Mouse (Mus musculus): ENCODE data around the gene Sec16a. TPM values are rescaled to one million over a fixed set of nuclear protein-coding genes. Genes with fewer than 3 reads are reported as not detected.
"Not testable (repeated sequence)": the region's sequence is repeated elsewhere in the genome, so short reads cannot be mapped to it uniquely, and the experiment has no call there.

Gene Sec16a
- polyA plus RNA-seq, 1 experiment from 2014 or later, result 36.3 TPM

DNA sequence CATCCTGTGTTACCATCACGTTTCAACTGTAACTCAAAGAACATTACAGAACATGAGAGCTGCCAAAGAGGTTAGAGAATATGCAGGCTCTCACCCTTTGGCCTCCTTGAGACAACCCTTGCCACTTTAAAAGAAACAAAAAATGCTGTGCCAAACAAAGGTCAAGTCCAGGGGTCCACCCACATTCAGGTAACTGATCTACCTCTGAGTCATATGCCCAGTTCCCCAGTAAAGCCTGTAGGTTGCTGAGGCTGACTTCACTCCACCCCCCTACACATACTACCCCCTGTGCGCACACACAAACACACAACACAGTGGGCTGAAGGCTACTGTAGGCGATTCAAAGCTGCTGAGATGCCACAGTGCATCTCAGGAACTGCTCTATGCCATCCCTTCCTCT lies 57.3 kb downstream of the Sec16a start:
- no peaks in the 10 kb centered on the region for H3K27me3 ChIP-seq (ENCODE audit: control insufficient read depth, insufficient read depth, low read length)
- H3K36me3 ChIP-seq (ENCODE audit: control insufficient read depth, insufficient read depth, low read length), result peaks cover 37% of the 10 kb centered on the region
- no peak overlapping the region for H3K27ac ChIP-seq (replicated peaks; ENCODE audit: low read depth, low read length)
- H3K9ac ChIP-seq (ENCODE audit: low read length), result no peak overlapping the region; the same call in 1 of the 2 replicates
- peak overlapping the region; percentile 94 for H3K4me2 ChIP-seq (ENCODE audit: low read depth, severe bottlenecking)
- ATAC-seq (ENCODE audit: insufficient number of reproducible peaks, low FRiP score, low TSS enrichment, low read depth) (no peak), DNase-seq (ENCODE audit: low spot score) (no peak)
- peak overlapping the region; percentile 86 for H3K4me3 ChIP-seq (ENCODE audit: low read depth, low read length)
- 86% methylated on average over 3 of the region's 3 CpGs for WGBS
- no peaks in the 10 kb centered on the region for H3K9me3 ChIP-seq (ENCODE audit: control insufficient read depth, low read length)
- peaks cover 2% of the 10 kb centered on the region; the same call in 1 of the 2 replicates for H3K4me1 ChIP-seq (ENCODE audit: control insufficient read depth, insufficient read depth, low read length)

DNA sequence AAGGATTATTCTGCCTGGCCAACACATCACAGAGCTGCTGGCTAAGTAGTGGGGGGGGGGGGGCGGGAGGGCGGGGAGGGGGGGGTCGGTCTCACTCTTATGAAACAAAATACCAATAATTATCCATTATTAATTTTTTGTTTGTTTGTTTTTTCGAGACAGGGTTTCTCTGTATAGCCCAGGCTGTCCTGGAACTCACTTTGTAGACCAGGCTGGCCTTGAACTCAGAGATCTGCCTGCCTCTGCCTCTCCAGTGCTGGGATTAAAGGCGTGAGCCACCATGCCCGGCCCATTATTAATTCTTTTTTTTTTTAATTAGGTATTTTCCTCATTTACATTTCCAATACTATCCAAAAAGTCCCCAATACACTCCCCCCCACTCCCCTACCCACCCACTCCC lies 64.1 kb downstream of the Sec16a start:
- not testable (repeated sequence) for DNase-seq (ENCODE audit: low spot score); H3K27me3 ChIP-seq (ENCODE audit: control insufficient read depth, insufficient read depth, low read length); H3K4me1 ChIP-seq (ENCODE audit: control insufficient read depth, insufficient read depth, low read length); H3K9ac ChIP-seq (ENCODE audit: low read length); H3K9me3 ChIP-seq (ENCODE audit: control insufficient read depth, low read length); ATAC-seq (ENCODE audit: insufficient number of reproducible peaks, low FRiP score, low TSS enrichment, low read depth); H3K27ac ChIP-seq (replicated peaks; ENCODE audit: low read depth, low read length)
- peak overlapping the region; percentile 83 for H3K4me3 ChIP-seq (ENCODE audit: low read depth, low read length)
- H3K4me2 ChIP-seq (ENCODE audit: low read depth, severe bottlenecking), result peak overlapping the region; percentile 89
- peaks cover 25% of the 10 kb centered on the region for H3K36me3 ChIP-seq (ENCODE audit: control insufficient read depth, insufficient read depth, low read length)
- WGBS, result 28% methylated on average over 6 of the region's 6 CpGs

DNA sequence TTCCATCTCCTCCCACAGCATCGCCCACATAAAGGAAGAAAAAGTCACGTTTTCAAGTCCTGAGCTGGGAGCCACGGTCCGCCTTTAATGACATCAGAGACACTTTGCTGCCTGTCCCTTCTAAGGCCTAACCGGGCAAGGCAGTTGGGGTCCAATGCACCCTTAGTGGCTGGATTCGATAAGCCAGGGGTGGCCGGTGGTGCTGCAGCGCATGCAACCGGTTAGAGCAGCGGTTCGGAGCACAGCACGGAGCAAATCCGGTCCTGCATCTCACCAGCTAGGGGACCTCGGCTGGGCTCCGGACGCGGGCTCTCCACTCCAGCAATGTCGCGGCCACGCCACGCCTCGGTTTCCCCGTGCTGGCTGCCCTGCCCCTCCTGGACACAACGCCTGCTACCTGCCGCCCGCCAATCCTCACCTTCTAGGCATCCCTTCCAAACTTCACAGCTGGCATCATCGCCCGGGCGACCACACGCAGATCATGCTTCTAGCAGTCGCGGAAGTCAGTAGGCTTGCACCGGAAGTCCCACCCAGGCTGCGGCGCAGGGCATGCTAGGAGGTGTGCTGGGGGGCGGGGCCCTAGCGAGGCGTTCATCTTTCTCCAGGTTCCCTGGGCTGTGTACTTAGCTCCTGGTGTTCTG lies 64.8 kb downstream of the Sec16a start, which contains the start of gene Snapc4:
Gene Snapc4 (minus strand): TSS at position 523 of the 641 bp plus-strand sequence.
- DNase-seq (ENCODE audit: low spot score) (peak; percentile 92), ATAC-seq (ENCODE audit: insufficient number of reproducible peaks, low FRiP score, low TSS enrichment, low read depth) (peak; percentile 92)
- Histone ChIP-seq H3K4me3 (ENCODE audit: low read depth, low read length) (peak within 1 kb of the TSS; percentile 83), H3K9ac (ENCODE audit: low read length) (peak within 1 kb of the TSS; percentile 74), H3K36me3 (ENCODE audit: control insufficient read depth, insufficient read depth, low read length) (peaks cover 25% of the 10 kb centered on the region), H3K4me2 (ENCODE audit: low read depth, severe bottlenecking) (peak within 1 kb of the TSS; percentile 89), H3K27me3 (ENCODE audit: control insufficient read depth, insufficient read depth, low read length) (no peaks in the 10 kb centered on the region), H3K4me1 (ENCODE audit: control insufficient read depth, insufficient read depth, low read length) (0 out of 2 replicates have a peak, but pooled peaks cover 3% of the 10 kb centered on the region), H3K27ac (replicated peaks; ENCODE audit: low read depth, low read length) (no peak within 1 kb of the TSS; the same call in 1 of the 2 replicates), H3K9me3 (ENCODE audit: control insufficient read depth, low read length) (no peaks in the 10 kb centered on the region)
- under 1% methylated on average over 38 of the region's 38 CpGs for WGBS

DNA sequence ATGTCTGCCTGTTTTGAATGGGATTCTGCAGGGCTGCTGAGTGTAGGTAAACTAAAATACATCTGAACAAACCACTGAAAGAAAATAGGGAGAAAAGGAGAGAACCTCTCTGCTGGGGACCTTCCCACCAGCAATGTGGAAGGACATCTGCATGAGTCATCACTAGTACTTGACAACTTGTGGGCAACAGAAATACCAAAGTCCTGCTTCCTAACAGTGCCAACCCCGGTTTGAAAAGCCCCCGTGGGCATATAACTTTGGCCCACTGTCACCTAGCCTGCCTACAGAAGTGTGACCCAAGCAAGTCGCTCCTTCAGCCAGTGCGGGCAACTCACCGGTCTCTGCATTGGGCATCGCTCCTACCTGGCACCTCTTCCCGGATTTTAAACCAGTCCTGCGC lies 72.6 kb downstream of the Sec16a start:
- Histone ChIP-seq H3K27me3 (ENCODE audit: control insufficient read depth, insufficient read depth, low read length) (no peaks in the 10 kb centered on the region), H3K4me2 (ENCODE audit: low read depth, severe bottlenecking) (no peak overlapping the region), H3K9me3 (ENCODE audit: control insufficient read depth, low read length) (no peaks in the 10 kb centered on the region), H3K9ac (ENCODE audit: low read length) (no peak overlapping the region), H3K27ac (replicated peaks; ENCODE audit: low read depth, low read length) (no peak overlapping the region), H3K36me3 (ENCODE audit: control insufficient read depth, insufficient read depth, low read length) (peaks cover 33% of the 10 kb centered on the region), H3K4me1 (ENCODE audit: control insufficient read depth, insufficient read depth, low read length) (no peaks in the 10 kb centered on the region), H3K4me3 (ENCODE audit: low read depth, low read length) (no peak overlapping the region)
- no peak for ATAC-seq (ENCODE audit: insufficient number of reproducible peaks, low FRiP score, low TSS enrichment, low read depth)
- WGBS, result 97% methylated on average over 8 of the region's 8 CpGs
- no peak for DNase-seq (ENCODE audit: low spot score)

DNA sequence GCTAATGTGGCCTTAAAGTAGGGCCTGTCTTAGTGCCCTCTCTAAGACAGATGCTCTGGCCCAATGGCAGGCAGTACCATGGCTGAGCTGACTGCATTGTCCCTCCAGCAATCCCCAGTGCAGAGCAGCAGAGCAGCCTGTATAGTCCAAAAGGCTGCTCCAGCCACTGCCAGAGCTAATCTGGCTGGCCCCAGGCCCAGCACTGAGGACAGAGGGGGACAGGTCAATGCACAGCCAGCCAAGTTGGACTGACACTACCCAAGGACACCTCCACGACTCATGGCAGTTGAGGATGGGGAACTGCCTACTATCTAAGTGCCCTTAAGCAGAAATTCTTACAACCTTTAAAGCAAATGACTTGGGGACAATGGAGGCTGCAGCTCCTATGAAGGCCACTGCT lies 76.4 kb downstream of the Sec16a start:
- Histone ChIP-seq H3K27ac (replicated peaks; ENCODE audit: low read depth, low read length) (no peak overlapping the region), H3K4me1 (ENCODE audit: control insufficient read depth, insufficient read depth, low read length) (no peaks in the 10 kb centered on the region), H3K36me3 (ENCODE audit: control insufficient read depth, insufficient read depth, low read length) (peaks cover 33% of the 10 kb centered on the region), H3K9ac (ENCODE audit: low read length) (no peak overlapping the region), H3K27me3 (ENCODE audit: control insufficient read depth, insufficient read depth, low read length) (no peaks in the 10 kb centered on the region), H3K4me3 (ENCODE audit: low read depth, low read length) (no peak overlapping the region), H3K4me2 (ENCODE audit: low read depth, severe bottlenecking) (no peak overlapping the region), H3K9me3 (ENCODE audit: control insufficient read depth, low read length) (no peaks in the 10 kb centered on the region)
- WGBS, result 78% methylated on average over 1 of the region's 1 CpGs
- ATAC-seq (ENCODE audit: insufficient number of reproducible peaks, low FRiP score, low TSS enrichment, low read depth) (no peak), DNase-seq (ENCODE audit: low spot score) (no peak)

DNA sequence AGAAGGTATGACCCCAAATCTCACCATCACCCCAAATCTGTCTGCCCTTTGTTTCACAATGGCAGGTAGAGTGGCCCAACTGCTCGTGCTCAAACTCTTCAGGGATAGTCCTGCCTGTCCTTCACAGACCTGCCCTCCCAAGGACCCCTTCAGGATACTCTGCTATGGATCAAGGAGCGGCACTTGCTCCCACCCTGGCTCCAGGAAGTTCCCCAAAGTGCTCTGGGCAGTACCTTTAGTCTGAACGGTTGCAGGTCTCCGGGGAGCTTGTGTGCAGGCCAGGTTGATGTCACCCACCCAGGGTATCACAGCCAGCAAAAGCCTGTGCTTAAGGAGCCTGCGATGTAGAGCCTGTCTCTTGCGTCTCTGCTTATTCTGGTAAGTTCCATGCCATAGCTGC lies 77.1 kb downstream of the Sec16a start:
- DNase-seq (ENCODE audit: low spot score), result no peak
- peaks cover 27% of the 10 kb centered on the region for H3K36me3 ChIP-seq (ENCODE audit: control insufficient read depth, insufficient read depth, low read length)
- no peaks in the 10 kb centered on the region for H3K9me3 ChIP-seq (ENCODE audit: control insufficient read depth, low read length)
- no peak overlapping the region for H3K9ac ChIP-seq (ENCODE audit: low read length)
- no peak overlapping the region for H3K27ac ChIP-seq (replicated peaks; ENCODE audit: low read depth, low read length)
- no peak overlapping the region for H3K4me2 ChIP-seq (ENCODE audit: low read depth, severe bottlenecking)
- WGBS, result 94% methylated on average over 6 of the region's 6 CpGs
- H3K27me3 ChIP-seq (ENCODE audit: control insufficient read depth, insufficient read depth, low read length), result no peaks in the 10 kb centered on the region
- no peaks in the 10 kb centered on the region for H3K4me1 ChIP-seq (ENCODE audit: control insufficient read depth, insufficient read depth, low read length)
- ATAC-seq (ENCODE audit: insufficient number of reproducible peaks, low FRiP score, low TSS enrichment, low read depth), result no peak
- no peak overlapping the region for H3K4me3 ChIP-seq (ENCODE audit: low read depth, low read length)

DNA sequence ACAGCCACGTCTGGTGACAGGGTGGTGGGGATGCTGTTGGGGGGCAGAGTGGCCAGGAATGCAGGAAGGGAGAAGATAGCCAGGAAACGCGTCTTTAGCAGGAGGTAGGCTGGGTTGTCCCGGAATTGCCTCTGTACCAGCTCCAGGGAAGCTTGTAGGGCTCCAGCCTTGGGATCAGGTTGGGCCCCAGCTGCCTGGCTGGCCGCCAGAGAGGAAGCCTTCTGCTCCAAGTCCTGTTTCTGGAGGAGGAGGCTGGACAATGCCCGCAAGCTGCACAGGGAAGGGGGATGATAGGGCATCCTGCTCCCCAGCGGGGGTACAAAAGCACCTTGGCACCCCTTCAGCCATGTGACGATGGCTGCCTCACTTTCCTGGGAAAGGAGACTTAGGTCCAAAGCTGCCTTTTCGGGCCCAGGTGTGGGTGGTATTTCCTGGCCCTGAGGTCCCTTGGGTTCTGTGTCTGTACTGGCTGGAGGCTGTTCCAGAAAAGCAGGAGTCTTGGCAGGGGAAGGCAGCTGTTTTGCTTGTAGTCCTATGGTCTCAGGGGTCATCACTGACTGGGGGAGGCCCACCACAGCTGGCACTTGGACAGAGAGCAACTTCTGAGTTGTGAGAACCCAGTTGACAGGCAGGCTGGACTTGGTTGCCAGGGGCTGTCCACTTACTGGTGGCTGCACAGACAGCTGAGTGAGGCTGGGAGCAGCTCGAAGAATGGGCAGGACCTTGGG lies 80.1 kb downstream of the Sec16a start:
- H3K9ac ChIP-seq (ENCODE audit: low read length), result no peak overlapping the region
- H3K4me1 ChIP-seq (ENCODE audit: control insufficient read depth, insufficient read depth, low read length), result no peaks in the 10 kb centered on the region
- H3K4me2 ChIP-seq (ENCODE audit: low read depth, severe bottlenecking), result no peak overlapping the region
- H3K9me3 ChIP-seq (ENCODE audit: control insufficient read depth, low read length), result no peaks in the 10 kb centered on the region
- H3K27me3 ChIP-seq (ENCODE audit: control insufficient read depth, insufficient read depth, low read length), result no peaks in the 10 kb centered on the region
- no peak for ATAC-seq (ENCODE audit: insufficient number of reproducible peaks, low FRiP score, low TSS enrichment, low read depth)
- H3K4me3 ChIP-seq (ENCODE audit: low read depth, low read length), result no peak overlapping the region
- WGBS, result 86% methylated on average over 10 of the region's 10 CpGs
- H3K36me3 ChIP-seq (ENCODE audit: control insufficient read depth, insufficient read depth, low read length), result peaks cover 22% of the 10 kb centered on the region
- H3K27ac ChIP-seq (replicated peaks; ENCODE audit: low read depth, low read length), result no peak overlapping the region
- DNase-seq (ENCODE audit: low spot score), result no peak

DNA sequence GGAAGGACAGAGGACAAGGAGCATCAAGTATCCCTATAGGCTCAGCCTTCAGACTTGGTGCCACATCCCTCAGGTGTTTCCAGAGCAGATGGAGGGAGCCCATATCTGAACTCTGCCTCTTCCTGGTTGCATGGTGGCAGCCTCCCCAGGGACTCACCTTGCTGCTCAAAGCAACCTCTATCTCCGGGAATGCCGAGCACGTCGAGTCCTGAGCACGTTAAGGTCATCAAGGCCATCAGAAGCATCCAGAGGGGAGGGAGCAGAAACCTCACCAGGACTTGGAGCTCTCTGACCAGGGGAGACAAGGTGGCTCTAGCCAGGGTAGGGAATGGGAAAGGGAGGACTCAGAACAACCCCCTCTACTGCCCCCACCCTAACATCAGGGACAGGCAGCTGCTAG lies 81.5 kb downstream of the Sec16a start:
- peaks cover 22% of the 10 kb centered on the region for H3K36me3 ChIP-seq (ENCODE audit: control insufficient read depth, insufficient read depth, low read length)
- WGBS, result 86% methylated on average over 5 of the region's 5 CpGs
- H3K4me1 ChIP-seq (ENCODE audit: control insufficient read depth, insufficient read depth, low read length), result no peaks in the 10 kb centered on the region
- H3K9me3 ChIP-seq (ENCODE audit: control insufficient read depth, low read length), result no peaks in the 10 kb centered on the region
- H3K4me2 ChIP-seq (ENCODE audit: low read depth, severe bottlenecking), result no peak overlapping the region
- ATAC-seq (ENCODE audit: insufficient number of reproducible peaks, low FRiP score, low TSS enrichment, low read depth) (no peak), DNase-seq (ENCODE audit: low spot score) (no peak)
- no peak overlapping the region for H3K9ac ChIP-seq (ENCODE audit: low read length)
- H3K27me3 ChIP-seq (ENCODE audit: control insufficient read depth, insufficient read depth, low read length), result no peaks in the 10 kb centered on the region
- no peak overlapping the region for H3K4me3 ChIP-seq (ENCODE audit: low read depth, low read length)
- no peak overlapping the region for H3K27ac ChIP-seq (replicated peaks; ENCODE audit: low read depth, low read length)

All from limb, embryonic 11.5 days (tissue).